Mouse (Mus musculus): ENCODE data around the gene Npas3. TPM values are rescaled to one million over a fixed set of nuclear protein-coding genes. Genes with fewer than 3 reads are reported as not detected.

Npas3 gene
- polyA plus RNA-seq, 1 experiment from 2014 or later: 17.7 TPM

DNA sequence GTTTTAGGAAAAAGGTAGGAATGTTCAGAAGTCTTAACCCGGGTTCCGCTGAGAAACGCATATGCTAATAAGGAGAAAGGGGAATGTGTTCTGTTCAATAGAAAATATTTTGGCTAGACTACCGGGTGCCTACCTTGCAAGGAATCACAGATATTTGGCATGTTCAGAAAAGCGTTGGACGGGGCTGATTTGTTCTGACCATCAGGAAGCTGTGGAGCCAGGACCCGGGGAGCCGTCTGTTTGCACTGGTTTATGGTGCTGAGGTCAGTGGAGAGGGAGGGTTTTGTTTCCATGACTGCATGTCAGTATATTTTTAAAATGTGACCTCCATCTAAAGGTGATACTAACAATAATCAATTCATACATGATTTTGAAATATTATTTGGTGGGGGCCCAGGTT lies 43.5 kb downstream of the Npas3 start:
- peak; percentile 51; the same call in 1 of the 2 replicates for ATAC-seq
- no peaks in the 10 kb centered on the region for H3K36me3 ChIP-seq (ENCODE audit: control insufficient read depth, insufficient read depth)
- H3K27me3 ChIP-seq (replicated peaks; ENCODE audit: control insufficient read depth, insufficient read depth, low read length): no peaks in the 10 kb centered on the region
- peak overlapping the region; percentile 29; the same call in 1 of the 2 replicates for H3K9ac ChIP-seq (replicated peaks; ENCODE audit: low read depth, low read length)
- peak overlapping the region; percentile 32 for H3K4me2 ChIP-seq (ENCODE audit: low read length)
- H3K4me3 ChIP-seq (replicated peaks; ENCODE audit: low read length): no peak overlapping the region
- peak overlapping the region; percentile 58 for H3K27ac ChIP-seq (ENCODE audit: low read length)
- peaks cover 15% of the 10 kb centered on the region for H3K4me1 ChIP-seq (replicated peaks; ENCODE audit: control insufficient read depth, insufficient read depth, low read length)
- no peaks in the 10 kb centered on the region for H3K9me3 ChIP-seq (ENCODE audit: control insufficient read depth, low read length)
- 12% methylated on average over 8 of the region's 8 CpGs for WGBS

DNA sequence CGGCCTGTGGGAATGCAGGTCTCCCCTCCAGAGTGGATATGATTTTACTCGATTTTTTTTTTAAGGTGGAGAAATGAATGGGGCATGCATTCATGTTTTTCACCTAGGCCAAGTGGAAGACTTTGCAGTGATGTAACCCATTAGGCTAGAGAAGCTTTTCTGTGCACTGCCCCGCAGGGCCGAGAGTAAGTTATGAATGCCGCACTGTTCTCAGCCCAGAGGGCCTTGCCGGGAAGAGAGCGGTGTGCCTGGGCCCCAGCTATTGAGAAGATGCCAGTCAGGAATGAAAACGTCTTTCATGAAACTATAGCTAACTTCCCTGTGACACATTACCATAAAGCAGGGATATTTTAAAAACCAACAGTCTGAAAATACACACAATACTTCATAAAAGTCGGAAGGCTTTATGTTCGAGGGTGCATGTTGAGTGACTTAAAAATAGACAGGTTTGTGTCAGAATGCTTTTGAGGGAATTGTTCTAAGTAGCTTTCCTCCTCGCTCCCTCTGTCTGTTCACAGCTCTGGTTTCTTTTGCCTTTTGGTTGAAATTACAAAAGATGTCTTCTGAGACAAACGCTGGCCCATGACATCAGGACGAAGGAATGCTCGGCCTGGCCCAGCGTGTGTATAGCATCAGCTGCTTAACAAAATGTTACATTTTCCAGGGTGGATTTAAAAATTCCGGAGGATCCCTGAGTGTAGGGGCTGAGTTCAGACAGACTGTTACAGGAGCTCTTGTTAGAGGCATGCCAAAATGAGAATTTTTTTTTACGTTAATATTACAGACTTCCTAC lies 44.2 kb downstream of the Npas3 start:
- Histone ChIP-seq H3K9ac (replicated peaks; ENCODE audit: low read depth, low read length) (peak overlapping the region; percentile 29; the same call in 1 of the 2 replicates), H3K4me2 (ENCODE audit: low read length) (peak overlapping the region; percentile 33)
- 7% methylated on average over 17 of the region's 17 CpGs for WGBS

DNA sequence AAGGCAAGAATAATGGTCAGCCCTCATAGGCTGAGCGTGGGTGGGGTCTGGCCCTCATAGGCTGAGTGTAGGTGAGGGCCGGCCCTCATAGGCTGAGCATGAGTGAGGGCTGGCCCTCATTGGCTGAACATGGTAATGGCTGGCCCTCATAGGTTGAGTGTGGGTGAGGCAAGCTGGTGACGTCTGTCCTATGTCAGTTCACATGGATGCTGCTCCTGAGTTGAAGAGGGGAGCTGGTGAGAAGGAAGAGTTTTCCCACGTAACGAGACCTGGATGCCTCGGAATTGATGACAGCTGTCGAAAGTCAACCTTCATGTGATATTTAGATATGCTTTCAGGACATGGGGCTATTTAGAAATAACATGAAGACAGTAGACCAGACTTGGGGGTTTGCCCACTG lies 45.5 kb downstream of the Npas3 start:
- peaks cover 30% of the 10 kb centered on the region for H3K4me1 ChIP-seq (replicated peaks; ENCODE audit: control insufficient read depth, insufficient read depth, low read length)
- 93% methylated on average over 7 of the region's 7 CpGs for WGBS

More for the DNA sequence above, 44.2 kb downstream of the Npas3 start:
- Histone ChIP-seq H3K27me3 (replicated peaks; ENCODE audit: control insufficient read depth, insufficient read depth, low read length) (no peaks in the 10 kb centered on the region), H3K9me3 (ENCODE audit: control insufficient read depth, low read length) (no peaks in the 10 kb centered on the region), H3K27ac (ENCODE audit: low read length) (peak overlapping the region; percentile 58), H3K36me3 (ENCODE audit: control insufficient read depth, insufficient read depth) (no peaks in the 10 kb centered on the region), H3K4me1 (replicated peaks; ENCODE audit: control insufficient read depth, insufficient read depth, low read length) (peaks cover 16% of the 10 kb centered on the region), H3K4me3 (replicated peaks; ENCODE audit: low read length) (no peak overlapping the region)
- peak; percentile 95 for ATAC-seq

DNA sequence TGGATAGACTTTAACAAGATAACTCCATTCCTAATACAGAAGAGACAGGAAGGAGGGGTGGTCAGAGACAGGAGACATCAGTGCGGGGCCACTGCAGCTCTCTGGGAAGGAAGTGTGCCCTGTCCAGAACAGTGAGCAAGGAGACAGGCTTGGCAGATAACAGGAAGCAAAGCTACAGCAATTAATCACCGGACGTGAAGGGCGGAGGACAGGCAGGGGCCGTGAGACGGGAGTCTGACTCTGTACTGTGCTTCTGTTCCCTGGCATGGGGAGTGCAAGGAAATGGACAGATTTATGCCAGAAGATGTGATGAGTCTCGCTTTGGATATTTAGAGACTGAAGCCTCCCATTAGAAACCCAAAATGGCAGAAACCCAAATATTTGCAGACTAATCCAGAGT lies 47.3 kb downstream of the Npas3 start:
- Histone ChIP-seq H3K4me1 (replicated peaks; ENCODE audit: control insufficient read depth, insufficient read depth, low read length) (peaks cover 32% of the 10 kb centered on the region), H3K9ac (replicated peaks; ENCODE audit: low read depth, low read length) (no peak overlapping the region)
- WGBS: 51% methylated on average over 7 of the region's 7 CpGs

More for the DNA sequence above, 45.5 kb downstream of the Npas3 start:
- Histone ChIP-seq H3K36me3 (ENCODE audit: control insufficient read depth, insufficient read depth) (no peaks in the 10 kb centered on the region), H3K27me3 (replicated peaks; ENCODE audit: control insufficient read depth, insufficient read depth, low read length) (no peaks in the 10 kb centered on the region), H3K4me2 (ENCODE audit: low read length) (no peak overlapping the region), H3K9me3 (ENCODE audit: control insufficient read depth, low read length) (no peaks in the 10 kb centered on the region), H3K27ac (ENCODE audit: low read length) (no peak overlapping the region), H3K9ac (replicated peaks; ENCODE audit: low read depth, low read length) (no peak overlapping the region), H3K4me3 (replicated peaks; ENCODE audit: low read length) (no peak overlapping the region)
- ATAC-seq: no peak

GRCm38 (mm10) chr12:53297946-53298840 lies 49.7 kb downstream of the Npas3 start:
- no peak for ATAC-seq
- Histone ChIP-seq H3K4me3 (replicated peaks; ENCODE audit: low read length) (peak overlapping the region; percentile 2; the same call in 1 of the 2 replicates), H3K9me3 (ENCODE audit: control insufficient read depth, low read length) (no peaks in the 10 kb centered on the region), H3K27me3 (replicated peaks; ENCODE audit: control insufficient read depth, insufficient read depth, low read length) (no peaks in the 10 kb centered on the region), H3K27ac (ENCODE audit: low read length) (no peak overlapping the region), H3K36me3 (ENCODE audit: control insufficient read depth, insufficient read depth) (no peaks in the 10 kb centered on the region), H3K4me1 (replicated peaks; ENCODE audit: control insufficient read depth, insufficient read depth, low read length) (peaks cover 16% of the 10 kb centered on the region), H3K9ac (replicated peaks; ENCODE audit: low read depth, low read length) (no peak overlapping the region), H3K4me2 (ENCODE audit: low read length) (peak overlapping the region; percentile 39)
- WGBS: 37% methylated on average over 16 of the region's 16 CpGs

More for the DNA sequence above, 47.3 kb downstream of the Npas3 start:
- H3K9me3 ChIP-seq (ENCODE audit: control insufficient read depth, low read length): no peaks in the 10 kb centered on the region
- ATAC-seq: no peak
- no peak overlapping the region for H3K27ac ChIP-seq (ENCODE audit: low read length)
- H3K36me3 ChIP-seq (ENCODE audit: control insufficient read depth, insufficient read depth): no peaks in the 10 kb centered on the region
- H3K4me2 ChIP-seq (ENCODE audit: low read length): no peak overlapping the region
- no peaks in the 10 kb centered on the region for H3K27me3 ChIP-seq (replicated peaks; ENCODE audit: control insufficient read depth, insufficient read depth, low read length)
- H3K4me3 ChIP-seq (replicated peaks; ENCODE audit: low read length): no peak overlapping the region

DNA sequence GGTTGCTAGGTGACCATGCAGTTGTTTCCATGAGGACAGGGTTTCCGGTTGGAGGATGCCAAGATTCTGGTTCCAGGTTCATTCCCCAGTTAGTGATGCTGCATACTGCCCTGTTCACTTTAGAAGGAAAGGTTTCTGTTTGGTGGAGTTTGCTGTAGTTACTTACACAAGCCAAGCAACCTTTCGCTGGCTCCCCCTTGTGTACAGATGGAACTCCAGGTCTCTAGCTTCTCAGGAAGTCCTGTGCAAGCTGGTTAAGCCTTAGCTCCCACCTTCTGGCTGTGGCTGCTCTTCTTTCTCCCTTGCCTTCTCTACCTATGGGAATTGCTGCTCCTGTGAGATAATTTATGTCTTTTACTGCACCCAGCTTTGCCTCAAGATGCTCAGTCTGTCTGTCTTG lies 52.5 kb downstream of the Npas3 start:
- no peak overlapping the region for H3K9ac ChIP-seq (replicated peaks; ENCODE audit: low read depth, low read length)
- ATAC-seq: peak; percentile 23; the same call in 1 of the 2 replicates
- 41% methylated on average over 2 of the region's 2 CpGs for WGBS
- H3K4me3 ChIP-seq (replicated peaks; ENCODE audit: low read length): no peak overlapping the region
- no peaks in the 10 kb centered on the region for H3K36me3 ChIP-seq (ENCODE audit: control insufficient read depth, insufficient read depth)
- H3K9me3 ChIP-seq (ENCODE audit: control insufficient read depth, low read length): no peaks in the 10 kb centered on the region
- H3K27ac ChIP-seq (ENCODE audit: low read length): no peak overlapping the region
- H3K27me3 ChIP-seq (replicated peaks; ENCODE audit: control insufficient read depth, insufficient read depth, low read length): no peaks in the 10 kb centered on the region
- H3K4me1 ChIP-seq (replicated peaks; ENCODE audit: control insufficient read depth, insufficient read depth, low read length): peaks cover 16% of the 10 kb centered on the region
- no peak overlapping the region for H3K4me2 ChIP-seq (ENCODE audit: low read length)

DNA sequence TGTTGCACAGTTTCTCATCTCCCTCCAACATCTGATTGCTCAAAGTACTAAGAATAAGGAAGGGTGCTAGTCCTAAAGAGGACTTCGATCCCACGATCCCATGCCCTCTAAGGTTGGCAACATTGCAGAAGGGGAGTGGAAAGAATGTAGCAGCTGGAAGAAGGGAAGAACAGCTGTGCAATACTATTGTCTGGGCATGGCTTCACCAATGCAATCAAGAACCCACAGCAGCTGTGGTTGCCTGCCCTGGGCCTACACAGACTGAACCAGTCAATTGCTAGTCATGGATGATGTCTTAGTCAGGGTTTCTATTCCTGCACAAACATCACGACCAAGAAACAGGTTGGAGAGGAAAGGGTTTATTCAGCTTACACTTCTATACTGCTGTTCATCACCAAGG lies 53.7 kb downstream of the Npas3 start:
- Histone ChIP-seq H3K9me3 (ENCODE audit: control insufficient read depth, low read length) (no peaks in the 10 kb centered on the region), H3K27ac (ENCODE audit: low read length) (no peak overlapping the region), H3K27me3 (replicated peaks; ENCODE audit: control insufficient read depth, insufficient read depth, low read length) (no peaks in the 10 kb centered on the region), H3K4me3 (replicated peaks; ENCODE audit: low read length) (no peak overlapping the region), H3K36me3 (ENCODE audit: control insufficient read depth, insufficient read depth) (no peaks in the 10 kb centered on the region), H3K4me2 (ENCODE audit: low read length) (no peak overlapping the region), H3K4me1 (replicated peaks; ENCODE audit: control insufficient read depth, insufficient read depth, low read length) (peaks cover 16% of the 10 kb centered on the region), H3K9ac (replicated peaks; ENCODE audit: low read depth, low read length) (no peak overlapping the region)
- no peak for ATAC-seq
- 85% methylated on average over 3 of the region's 3 CpGs for WGBS

GRCm38 (mm10) chr12:53316715-53317114 lies 68.2 kb downstream of the Npas3 start:
- Histone ChIP-seq H3K4me2 (ENCODE audit: low read length) (no peak overlapping the region), H3K36me3 (ENCODE audit: control insufficient read depth, insufficient read depth) (no peaks in the 10 kb centered on the region), H3K27ac (ENCODE audit: low read length) (no peak overlapping the region), H3K9ac (replicated peaks; ENCODE audit: low read depth, low read length) (no peak overlapping the region), H3K4me1 (replicated peaks; ENCODE audit: control insufficient read depth, insufficient read depth, low read length) (peaks cover 10% of the 10 kb centered on the region), H3K4me3 (replicated peaks; ENCODE audit: low read length) (no peak overlapping the region), H3K9me3 (ENCODE audit: control insufficient read depth, low read length) (no peaks in the 10 kb centered on the region), H3K27me3 (replicated peaks; ENCODE audit: control insufficient read depth, insufficient read depth, low read length) (0 out of 2 replicates have a peak, but pooled peaks cover 2% of the 10 kb centered on the region)
- 52% methylated on average over 2 of the region's 2 CpGs for WGBS
- no peak for ATAC-seq

- no peak for ATAC-seq
- Histone ChIP-seq H3K27me3 (replicated peaks; ENCODE audit: control insufficient read depth, insufficient read depth, low read length) (0 out of 2 replicates have a peak, but pooled peaks cover 2% of the 10 kb centered on the region), H3K36me3 (ENCODE audit: control insufficient read depth, insufficient read depth) (no peaks in the 10 kb centered on the region)
These were observed 69.3 kb downstream of the Npas3 start for GRCm38 (mm10) chr12:53317801-53318200.

More at GRCm38 (mm10) chr12:53317801-53318200, 69.3 kb downstream of the Npas3 start:
- H3K9ac ChIP-seq (replicated peaks; ENCODE audit: low read depth, low read length): no peak overlapping the region
- no peak overlapping the region for H3K27ac ChIP-seq (ENCODE audit: low read length)
- no peak overlapping the region for H3K4me3 ChIP-seq (replicated peaks; ENCODE audit: low read length)
- no peak overlapping the region for H3K4me2 ChIP-seq (ENCODE audit: low read length)
- H3K9me3 ChIP-seq (ENCODE audit: control insufficient read depth, low read length): no peaks in the 10 kb centered on the region
- H3K4me1 ChIP-seq (replicated peaks; ENCODE audit: control insufficient read depth, insufficient read depth, low read length): peaks cover 13% of the 10 kb centered on the region
- 72% methylated on average over 3 of the region's 3 CpGs for WGBS

All from forebrain, embryonic 16.5 days (tissue).